19 mouse cellular contexts compared by ENCODE assay signal in the genomic region with DNA sequence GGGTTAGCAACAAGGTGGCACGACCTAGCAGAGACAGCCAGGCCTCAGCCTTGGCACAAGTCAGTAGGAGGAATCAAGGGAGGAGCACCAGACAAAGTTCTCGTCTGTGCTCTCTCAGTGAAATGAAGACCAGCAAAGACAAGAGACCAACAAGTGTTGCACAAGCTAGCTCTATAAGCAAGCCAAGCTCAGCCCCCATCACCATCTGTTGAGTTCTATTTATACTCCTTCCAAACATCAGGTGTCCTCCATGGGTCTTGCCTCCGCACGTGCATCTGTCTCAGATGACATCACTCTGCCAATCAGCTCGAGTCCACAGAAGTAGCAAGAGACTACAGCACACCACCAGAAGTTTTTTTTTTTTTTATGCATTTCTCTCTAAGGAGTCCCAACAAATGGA. TPM values are rescaled to one million over a fixed set of nuclear protein-coding genes. Genes with fewer than 3 reads are reported as not detected.
DNase-seq lines count a peak whose midpoint lies in the region; ATAC-seq and TF ChIP-seq lines count a peak whose summit lies in the region.
"Had no signal": no experiment of that assay in that cellular context is flagged by ENCODE, and none has a peak within 500 bp of the region (broad histone marks: within the 10 kb centered on the region; RNA-seq: fewer than 3 reads in every experiment).

No protein-coding gene starts in this region.

- no peak overlapping the region for H3K4me2 ChIP-seq in CH12.LX (ENCODE audit: insufficient read depth, low read depth, poor library complexity, severe bottlenecking)
- no peak overlapping the region for H3K4me2 ChIP-seq in lung, postnatal 0 days (replicated peaks; ENCODE audit: low read depth, low read length)
- H3K4me2 ChIP-seq: embryonic facial prominence, embryonic 13.5 days; hindbrain, embryonic 13.5 days; liver, embryonic 13.5 days; midbrain, embryonic 15.5 days had no signal

- H3K4me1 ChIP-seq in CH12.LX (ENCODE audit: control insufficient read depth in 1 of 2, insufficient read depth in 2 of 2) = no peaks in the 10 kb centered on the region
- no peaks in the 10 kb centered on the region for H3K4me1 ChIP-seq in lung, postnatal 0 days (ENCODE audit: insufficient read depth, low read depth, low read length)
- H3K4me1 ChIP-seq: hindbrain, embryonic 13.5 days; liver, embryonic 13.5 days had no signal

- H3K4me3 ChIP-seq in CH12.LX (replicated peaks in 1 of 3; ENCODE audit: low read depth in 2 of 3, low read length in 2 of 3, poor library complexity in 1 of 3) = no peak overlapping the region
- no peak overlapping the region for H3K4me3 ChIP-seq in lung, postnatal 0 days (ENCODE audit: low read depth, low read length)
- H3K4me3 ChIP-seq: embryonic facial prominence, embryonic 13.5 days; hindbrain, embryonic 13.5 days; liver, embryonic 13.5 days; midbrain, embryonic 15.5 days had no signal

- no peak for TF ChIP-seq RAD21 in CH12.LX (IDR thresholded peaks at IDR 0.05; ENCODE audit: low read depth, low read length)

- H3K27ac ChIP-seq in CH12.LX (ENCODE audit: insufficient read depth, low read depth) = no peak overlapping the region
- H3K27ac ChIP-seq in lung, postnatal 0 days (ENCODE audit: low read length) = no peak overlapping the region
- H3K27ac ChIP-seq: embryonic facial prominence, embryonic 13.5 days; hindbrain, embryonic 13.5 days; liver, embryonic 13.5 days; midbrain, embryonic 15.5 days had no signal

- dilution Hi-C loops in CH12.LX (cut with MboI; ENCODE audit: extremely low pct_ligation_motif_present, extremely low pct_unique_long_range_greater_than_20kb, low sequenced_read_pairs) = no loop called here

- WGBS in lung, postnatal 0 days = 63% methylated on average over 5 of the region's 5 CpGs

- H3K27me3 ChIP-seq in CH12.LX (replicated peaks) = no peaks in the 10 kb centered on the region
- no peaks in the 10 kb centered on the region for H3K27me3 ChIP-seq in lung, postnatal 0 days (replicated peaks; ENCODE audit: insufficient read depth, low read length)
- H3K27me3 ChIP-seq: embryonic facial prominence, embryonic 13.5 days; hindbrain, embryonic 13.5 days; liver, embryonic 13.5 days; midbrain, embryonic 15.5 days had no signal

- no peak for ATAC-seq in lung, postnatal 0 days
- ATAC-seq: midbrain, embryonic 15.5 days had no signal

- no peaks in the 10 kb centered on the region for H3K36me3 ChIP-seq in CH12.LX (replicated peaks in 1 of 2; ENCODE audit: control insufficient read depth in 1 of 2, insufficient read depth in 1 of 2, low read length in 1 of 2)
- H3K36me3 ChIP-seq in lung, postnatal 0 days (ENCODE audit: insufficient read depth, low read length) = no peaks in the 10 kb centered on the region
- H3K36me3 ChIP-seq: embryonic facial prominence, embryonic 13.5 days; hindbrain, embryonic 13.5 days; liver, embryonic 13.5 days; midbrain, embryonic 15.5 days had no signal

- no peak overlapping the region for H3K9ac ChIP-seq in CH12.LX (ENCODE audit: insufficient read depth, low read depth)
- no peak overlapping the region for H3K9ac ChIP-seq in lung, postnatal 0 days (replicated peaks; ENCODE audit: low read depth)
- H3K9ac ChIP-seq: embryonic facial prominence, embryonic 13.5 days; hindbrain, embryonic 13.5 days; liver, embryonic 13.5 days; midbrain, embryonic 15.5 days had no signal

- H3K79me2 ChIP-seq in CH12.LX (replicated peaks; ENCODE audit: control insufficient read depth, extremely low read depth, insufficient read depth, poor library complexity, severe bottlenecking) = no peaks in the 10 kb centered on the region

- no peaks in the 10 kb centered on the region for H3K9me3 ChIP-seq in CH12.LX (replicated peaks; ENCODE audit: low read length)
- H3K9me3 ChIP-seq in lung, postnatal 0 days (ENCODE audit: low read length) = no peaks in the 10 kb centered on the region
- H3K9me3 ChIP-seq: embryonic facial prominence, embryonic 13.5 days; hindbrain, embryonic 13.5 days; liver, embryonic 13.5 days; midbrain, embryonic 15.5 days had no signal

- in situ Hi-C loops in CH12.LX (cut with MboI; ENCODE audit: low pct_ligation_motif_present, low pct_unique_long_range_greater_than_20kb, low sequenced_read_pairs) = no loop called here

- peak; percentile 22 to 27 for DNase-seq in cerebellum, adult 18-20 months
- no peak for DNase-seq in cerebellum, adult 11 months
- peak; percentile 30 to 53 for DNase-seq in layer of hippocampus, adult 18-20 months (ENCODE audit: low spot score in 2 of 2)
- no peak for DNase-seq in layer of hippocampus, adult 9-10 months (ENCODE audit: low spot score)
- DNase-seq in CH12.LX (ENCODE audit: extremely low read depth) = no peak
- peak; percentile 39 to 45 for DNase-seq in cerebellum, postnatal 25 days
- DNase-seq in spleen, adult 12 weeks (ENCODE audit: low spot score) = no peak
- DNase-seq in lung, postnatal 0 days (ENCODE audit: low spot score) = no peak
- DNase-seq: heart, adult 18-20 months; kidney, adult 11 months; kidney, postnatal 14 days; liver, embryonic 13.5 days; thymus, postnatal 36 days had no signal

- TF ChIP-seq EP300 in CH12.LX (IDR thresholded peaks at IDR 0.05; ENCODE audit: low read length) = no peak
- TF ChIP-seq EP300 in lung, postnatal 0 days (IDR thresholded peaks at IDR 0.05) = no peak

- TF ChIP-seq CTCF in CH12.LX (conservative IDR thresholded peaks at IDR 0.05 in 1 of 2, IDR thresholded peaks at IDR 0.05 in 1 of 2; ENCODE audit: low read depth in 2 of 2, low read length in 2 of 2) = no peak
- no peak for TF ChIP-seq CTCF in lung, postnatal 0 days (IDR thresholded peaks at IDR 0.05)

- no peak for TF ChIP-seq POLR2A in CH12.LX (IDR thresholded peaks at IDR 0.05; ENCODE audit: low read depth, low read length)

TF ChIP-seq in CH12.LX, 34 proteins besides CTCF, POLR2A, EP300 and RAD21:
- TF ChIP-seq JUN (IDR thresholded peaks at IDR 0.05; ENCODE audit: insufficient read depth, low read depth, low read length) (no peak), CHD2 (IDR thresholded peaks at IDR 0.05; ENCODE audit: low read length) (no peak), NELFE (IDR thresholded peaks at IDR 0.05; ENCODE audit: low read depth, low read length) (no peak), BHLHE40 (IDR thresholded peaks at IDR 0.05; ENCODE audit: low read depth, low read length) (peak; percentile 61; the same call in 1 of the 2 replicates), ZNF384 (IDR thresholded peaks at IDR 0.05; ENCODE audit: low read depth, low read length) (peak; percentile 46)

RNA-seq across cellular contexts. Expression of a gene that starts 22.6 kb away (rescaled TPM):
- not detected for total RNA-seq in layer of hippocampus, adult 18-20 months (2021)
- 0.55 and 0.64 TPM in 2 replicates for total RNA-seq in CH12.LX (2012; rRNA removed)
- total RNA-seq in CH12.LX (2014; rRNA removed) = 0.36 TPM in 1 of 2 replicates, not detected in the other
- 0.23 and 0.37 TPM in 2 replicates for polyA plus RNA-seq in CH12.LX (2012; ENCODE audit: insufficient read length, low read depth)
- 0.20 TPM in 1 of 2 replicates, not detected in the other for polyA plus RNA-seq in lung, postnatal 0 days (2015; fragmentation: Nextera tagmentation; extraction: Ambion mirVana)
- total RNA-seq: adrenal gland, adult 18-20 months; heart, adult 18-20 months; megakaryocyte, adult 5-6 weeks had no signal
- polyA plus RNA-seq: embryonic facial prominence, embryonic 13.5 days; hindbrain, embryonic 13.5 days; neural tube, embryonic 14.5 days had no signal

RNA-seq across cellular contexts. Expression of a gene that starts 43.6 kb away (rescaled TPM):
- total RNA-seq in layer of hippocampus, adult 18-20 months (2021) = 10 to 100 TPM; 35.2 to 35.7 TPM
- 10.1 and 15.6 TPM in 2 replicates for total RNA-seq in CH12.LX (2012; rRNA removed)
- 5.4 and 5.7 TPM in 2 replicates for total RNA-seq in CH12.LX (2014; rRNA removed)
- 3.4 and 4.5 TPM in 2 replicates for polyA plus RNA-seq in CH12.LX (2012; ENCODE audit: insufficient read length, low read depth)
- 7.1 and 8.0 TPM in 2 replicates for polyA plus RNA-seq in lung, postnatal 0 days (2015; fragmentation: Nextera tagmentation; extraction: Ambion mirVana)

Comparison
In these comparisons a context has a peak if more than half of its experiments do, and no peak if none do; other contexts are left out.
1. DNase-seq: peak in cerebellum, adult 18-20 months (2 of 2), layer of hippocampus, adult 18-20 months (2 of 2) and cerebellum, postnatal 25 days (2 of 2); none in cerebellum, adult 11 months (single experiment), layer of hippocampus, adult 9-10 months (single experiment), CH12.LX (single experiment), spleen, adult 12 weeks (single experiment) and lung, postnatal 0 days (single experiment).